Mouse (Mus musculus) ES-Bruce4 (cell line): ENCODE measurements at regions not wholly inside any gene's neighbourhood (a gene's known extent, or its start where the extent isn't known, plus 50 kb on each side); places are given as distances from the start of the nearest gene placed in this dataset.

Experiments
- CTCF ChIP-seq: IDR thresholded peaks from one replicate; pipeline ENCODE4 v1.8.1; 2011; ENCODE audit warnings: low read depth, low read length
- EP300 ChIP-seq: IDR thresholded peaks from 2 replicates; pipeline ENCODE4 v1.6.1; 2011; ENCODE audit warnings: low read depth, low read length; ENCODE audit not compliant: insufficient read depth
- POLR2A ChIP-seq: IDR thresholded peaks from one replicate; pipeline ENCODE4 v1.8.1; 2011; ENCODE audit warnings: low read length; ENCODE audit not compliant: insufficient read depth

- TF ChIP-seq EP300, result peak; percentile 76
- no peak for TF ChIP-seq POLR2A
- no peak for TF ChIP-seq CTCF
Observed at GRCm38 (mm10) chr1:186236267-186237020, 119.3 kb upstream of the Lyplal1 start.
